Comparison of ENCODE assay signal across 13 mouse cellular contexts in genomic region chr11:21639534-21639933, GRCm38 (mm10).
DNase-seq lines count a peak whose midpoint lies in the region; ATAC-seq lines count a peak whose summit lies in the region.
"Had no signal": no experiment of that assay in that cellular context is flagged by ENCODE, and none has a peak within 500 bp of the region (broad histone marks: within the 10 kb centered on the region; RNA-seq: fewer than 3 reads in every experiment).

No protein-coding gene starts in this region.

- no peak overlapping the region for H3K9ac ChIP-seq in heart, embryonic 12.5 days
- H3K9ac ChIP-seq in hindbrain, embryonic 11.5 days (ENCODE audit: low read depth, low read length), result no peak overlapping the region
- H3K9ac ChIP-seq: hindbrain, embryonic 14.5 days had no signal

- DNase-seq in heart, adult 11 months, result peak; percentile 91
- DNase-seq in adipocyte (ENCODE audit: low spot score), result peak; percentile 16
- peak; percentile 57 for DNase-seq in gastrocnemius, postnatal 14 days
- peak; percentile 59 to 74 for DNase-seq in heart, postnatal 14 days
- DNase-seq in hindbrain, embryonic 11.5 days (ENCODE audit: low spot score), result no peak
- no peak for DNase-seq in thymus, postnatal 0 days (ENCODE audit: low spot score)
- no peak for DNase-seq in spleen, postnatal 36 days (ENCODE audit: low spot score in 2 of 2)
- DNase-seq: cerebellum, adult 9-10 months; thymus, postnatal 36 days had no signal

- 0 out of 2 replicates have a peak, but pooled peaks cover under 1% of the 10 kb centered on the region for H3K9me3 ChIP-seq in heart, embryonic 12.5 days (replicated peaks)
- H3K9me3 ChIP-seq in hindbrain, embryonic 11.5 days (ENCODE audit: control insufficient read depth, low read length), result no peaks in the 10 kb centered on the region

- no peak overlapping the region for H3K4me3 ChIP-seq in heart, embryonic 12.5 days
- no peak overlapping the region for H3K4me3 ChIP-seq in hindbrain, embryonic 11.5 days (ENCODE audit: low read depth, low read length)

- intact Hi-C loops in gastrocnemius, postnatal 14 days (cut with DNase I; ENCODE audit: low total_unique reads), result no loop called here
- intact Hi-C loops in heart, postnatal 14 days (cut with DNase I), result no loop called here

- ATAC-seq in heart, embryonic 12.5 days (ENCODE audit: insufficient number of reproducible peaks, low FRiP score), result no peak
- ATAC-seq in hindbrain, embryonic 11.5 days (ENCODE audit: low FRiP score), result no peak

- H3K36me3 ChIP-seq in heart, embryonic 12.5 days, result no peaks in the 10 kb centered on the region
- H3K36me3 ChIP-seq in hindbrain, embryonic 11.5 days (ENCODE audit: control insufficient read depth, insufficient read depth, low read length), result no peaks in the 10 kb centered on the region

- no peaks in the 10 kb centered on the region for H3K27me3 ChIP-seq in heart, embryonic 12.5 days (replicated peaks)
- H3K27me3 ChIP-seq in hindbrain, embryonic 11.5 days (ENCODE audit: control insufficient read depth, insufficient read depth, low read length), result no peaks in the 10 kb centered on the region

- H3K4me1 ChIP-seq in heart, embryonic 12.5 days (replicated peaks), result peaks cover 18% of the 10 kb centered on the region
- H3K4me1 ChIP-seq in hindbrain, embryonic 11.5 days (replicated peaks; ENCODE audit: control insufficient read depth, insufficient read depth, low read length), result no peaks in the 10 kb centered on the region

- H3K27ac ChIP-seq in heart, embryonic 12.5 days (ENCODE audit: poor library complexity, severe bottlenecking), result no peak overlapping the region
- no peak overlapping the region for H3K27ac ChIP-seq in hindbrain, embryonic 11.5 days (ENCODE audit: low read depth, low read length)
- H3K27ac ChIP-seq: hindbrain, embryonic 14.5 days had no signal

- WGBS in heart, embryonic 12.5 days, result 7% methylated on average over 2 of the region's 2 CpGs
- 73% methylated on average over 2 of the region's 2 CpGs for WGBS in hindbrain, embryonic 11.5 days

- H3K4me2 ChIP-seq in heart, embryonic 12.5 days, result no peak overlapping the region
- no peak overlapping the region for H3K4me2 ChIP-seq in hindbrain, embryonic 11.5 days (replicated peaks; ENCODE audit: low read depth, low read length)
- H3K4me2 ChIP-seq: hindbrain, embryonic 14.5 days; liver, embryonic 11.5 days; midbrain, embryonic 11.5 days had no signal

Comparison
In these comparisons a context has a peak if more than half of its experiments do, and no peak if none do; other contexts are left out.
1. DNase-seq: peak in heart, adult 11 months (single experiment), adipocyte (single experiment), gastrocnemius, postnatal 14 days (single experiment) and heart, postnatal 14 days (2 of 2); none in hindbrain, embryonic 11.5 days (single experiment), thymus, postnatal 0 days (single experiment) and spleen, postnatal 36 days (0 of 2).